In the genomic region with DNA sequence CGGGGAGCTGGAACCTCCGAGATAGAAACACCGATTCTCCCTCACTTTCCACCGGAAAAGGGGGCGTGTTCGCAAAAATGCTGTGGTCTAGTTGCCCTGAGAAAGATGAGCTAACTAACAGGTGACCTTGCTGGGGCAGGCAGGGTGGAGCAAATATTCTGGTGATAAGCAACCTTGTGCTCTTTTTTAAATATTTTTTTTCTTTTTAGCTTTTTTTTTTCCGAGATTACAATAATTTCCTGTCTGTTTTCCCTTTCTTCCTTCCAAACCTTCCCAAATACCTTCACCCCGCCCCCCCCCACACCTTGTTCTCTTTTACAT, we compare ENCODE assay signal across 8 mouse cellular contexts. TPM values are rescaled to one million over a fixed set of nuclear protein-coding genes. Genes with fewer than 3 reads are reported as not detected.
DNase-seq lines count a peak whose midpoint lies in the region; ATAC-seq and TF ChIP-seq lines count a peak whose summit lies in the region.

No protein-coding gene starts in this region.

- no peaks in the 10 kb centered on the region for H3K9me3 ChIP-seq in liver, embryonic 15.5 days (replicated peaks)

- peak overlapping the region; percentile 38 for H3K4me3 ChIP-seq in cerebellum, adult 2 months (replicated peaks; ENCODE audit: insufficient read depth, low read depth, low read length)
- peak overlapping the region; percentile 70 for H3K4me3 ChIP-seq in thymus, adult 2 months (ENCODE audit: control insufficient read depth, insufficient read depth, low read length)
- H3K4me3 ChIP-seq in liver, embryonic 15.5 days (replicated peaks) = peak overlapping the region; percentile 70

- H3K36me3 ChIP-seq in thymus, adult 2 months (ENCODE audit: control insufficient read depth, insufficient read depth, low read length) = no peaks in the 10 kb centered on the region
- no peaks in the 10 kb centered on the region for H3K36me3 ChIP-seq in liver, embryonic 15.5 days (replicated peaks)

- TF ChIP-seq CTCF in cerebellum, adult 2 months (IDR thresholded peaks at IDR 0.05; ENCODE audit: borderline replicate concordance, insufficient read depth, low read depth, low read length) = no peak
- TF ChIP-seq CTCF in thymus, adult 2 months (IDR thresholded peaks at IDR 0.05; ENCODE audit: borderline replicate concordance, control insufficient read depth, extremely low read depth, insufficient read depth, low read length, poor library complexity) = no peak

- H3K27ac ChIP-seq in cerebellum, adult 2 months (ENCODE audit: insufficient read depth, low read length) = no peak overlapping the region
- H3K27ac ChIP-seq in thymus, adult 2 months (ENCODE audit: control insufficient read depth, insufficient read depth, low read length) = no peak overlapping the region
- peak overlapping the region; percentile 57 for H3K27ac ChIP-seq in liver, embryonic 15.5 days (replicated peaks)

- no peaks in the 10 kb centered on the region; the same call in 1 of the 2 replicates for H3K27me3 ChIP-seq in cerebellum, adult 2 months (ENCODE audit: control insufficient read depth, insufficient read depth, low read length)
- H3K27me3 ChIP-seq in thymus, adult 2 months (ENCODE audit: control insufficient read depth, insufficient read depth, low read length) = no peaks in the 10 kb centered on the region
- H3K27me3 ChIP-seq in liver, embryonic 15.5 days = peaks cover 20% of the 10 kb centered on the region

- WGBS in cerebellum, adult 2 months = 17% methylated on average over 8 of the region's 8 CpGs
- WGBS in thymus, adult 2 months = 11% methylated on average over 8 of the region's 8 CpGs
- WGBS in liver, embryonic 15.5 days (ENCODE audit: insufficient replicate concordance) = 13% methylated on average over 8 of the region's 8 CpGs

- no peaks in the 10 kb centered on the region for H3K4me1 ChIP-seq in cerebellum, adult 2 months (ENCODE audit: control insufficient read depth, insufficient read depth, low read length)
- H3K4me1 ChIP-seq in thymus, adult 2 months (replicated peaks; ENCODE audit: control insufficient read depth, insufficient read depth, low read length) = peaks cover 5% of the 10 kb centered on the region
- H3K4me1 ChIP-seq in liver, embryonic 15.5 days (replicated peaks) = peaks cover 34% of the 10 kb centered on the region

- no peak for ATAC-seq in liver, embryonic 15.5 days (ENCODE audit: insufficient read depth)

- peak overlapping the region; percentile 92 for H3K4me2 ChIP-seq in liver, embryonic 15.5 days

- no peak for DNase-seq in cerebellum, adult 2 months
- no peak for DNase-seq in cerebellum, adult 11 months
- no peak for DNase-seq in thymus, adult 2 months
- no peak for DNase-seq in thymus, postnatal 14 days
- DNase-seq in right cerebral cortex, adult 2 months (ENCODE audit: low spot score in 2 of 2) = no peak
- DNase-seq in left cerebral cortex, adult 9 months (ENCODE audit: low spot score in 2 of 2) = no peak
- no peak for DNase-seq in right cerebral cortex, adult 18-20 months

- peak overlapping the region; percentile 75 for H3K9ac ChIP-seq in liver, embryonic 15.5 days

- no peak for TF ChIP-seq POLR2A in cerebellum, adult 2 months (IDR thresholded peaks at IDR 0.05; ENCODE audit: borderline replicate concordance, insufficient read depth, low read length)
- no peak for TF ChIP-seq POLR2A in thymus, adult 2 months (IDR thresholded peaks at IDR 0.05; ENCODE audit: control insufficient read depth, extremely low read depth, insufficient read depth, low read length, poor library complexity)

RNA-seq across cellular contexts. Expression of a gene that starts 0.4 kb away (rescaled TPM):
- 2.8 and 2.9 TPM in 2 replicates for polyA plus RNA-seq in cerebellum, adult 2 months (2012; rRNA removed)
- 15.5 and 16.8 TPM in 2 replicates for polyA plus RNA-seq in thymus, adult 2 months (2012; rRNA removed)
- polyA plus RNA-seq in liver, embryonic 15.5 days (2015; fragmentation: Nextera tagmentation; extraction: Ambion mirVana) = 4.5 and 4.9 TPM in 2 replicates
